19 mouse cellular contexts compared by ENCODE assay signal in genomic region chr2:26574862-26575261, GRCm38 (mm10). TPM values are rescaled to one million over a fixed set of nuclear protein-coding genes. Genes with fewer than 3 reads are reported as not detected.
A peak's percentile ranks its signal among the peaks of the same experiment; 100 is the strongest.
DNase-seq lines count a peak whose midpoint lies in the region; ATAC-seq and TF ChIP-seq lines count a peak whose summit lies in the region.
"Had no signal": no experiment of that assay in that cellular context is flagged by ENCODE, and none has a peak within 500 bp of the region (broad histone marks: within the 10 kb centered on the region; RNA-seq: fewer than 3 reads in every experiment).

No protein-coding gene starts in this region.

- H3K9ac ChIP-seq in heart, embryonic 16.5 days (ENCODE audit: low read length), result no peak overlapping the region
- H3K9ac ChIP-seq in heart, embryonic 12.5 days, result no peak overlapping the region
- H3K9ac ChIP-seq in liver, embryonic 13.5 days, result peak overlapping the region; percentile 67; the same call in 1 of the 2 replicates
- H3K9ac ChIP-seq: embryonic facial prominence, embryonic 12.5 days; limb, embryonic 15.5 days; midbrain, embryonic 12.5 days had no signal

- no peak for TF ChIP-seq CTCF in layer of hippocampus, adult 2 months (conservative IDR thresholded peaks at IDR 0.05)

- 61% methylated on average over 5 of the region's 5 CpGs for WGBS in heart, embryonic 16.5 days
- 46% methylated on average over 5 of the region's 5 CpGs for WGBS in heart, embryonic 12.5 days
- WGBS in liver, embryonic 13.5 days (ENCODE audit: insufficient replicate concordance), result 40% methylated on average over 5 of the region's 5 CpGs

- DNase-seq in layer of hippocampus, adult 2 months (ENCODE audit: low spot score in 2 of 2), result no peak
- no peak for DNase-seq in layer of hippocampus, postnatal 36 days
- DNase-seq in embryo, embryonic 11 days, result peak; percentile 19
- DNase-seq in liver, embryonic 13.5 days, result no peak
- DNase-seq in cerebellum, postnatal 10 days, result no peak
- DNase-seq: cerebellum, adult 2 months; kidney, postnatal 25 days; spleen, adult 18-20 months; thymus, postnatal 4 days had no signal

- H3K27ac ChIP-seq in heart, embryonic 16.5 days (ENCODE audit: low read length), result peak overlapping the region; percentile 84
- H3K27ac ChIP-seq in heart, embryonic 12.5 days (ENCODE audit: poor library complexity, severe bottlenecking), result no peak overlapping the region; the same call in 1 of the 2 replicates
- H3K27ac ChIP-seq in layer of hippocampus, adult 2 months, result peak overlapping the region; percentile 12; the same call in 1 of the 2 replicates
- H3K27ac ChIP-seq in liver, embryonic 13.5 days, result peak overlapping the region; percentile 87
- H3K27ac ChIP-seq: embryonic facial prominence, embryonic 12.5 days; limb, embryonic 15.5 days; midbrain, embryonic 12.5 days had no signal

- no peaks in the 10 kb centered on the region for H3K9me3 ChIP-seq in heart, embryonic 16.5 days (replicated peaks; ENCODE audit: control insufficient read depth, low read length)
- no peaks in the 10 kb centered on the region for H3K9me3 ChIP-seq in heart, embryonic 12.5 days (replicated peaks)
- H3K9me3 ChIP-seq in liver, embryonic 13.5 days (replicated peaks), result no peaks in the 10 kb centered on the region
- H3K9me3 ChIP-seq: embryonic facial prominence, embryonic 12.5 days; limb, embryonic 15.5 days; midbrain, embryonic 12.5 days had no signal

- no peaks in the 10 kb centered on the region for H3K36me3 ChIP-seq in heart, embryonic 16.5 days (ENCODE audit: control insufficient read depth, insufficient read depth)
- H3K36me3 ChIP-seq in heart, embryonic 12.5 days, result no peaks in the 10 kb centered on the region
- no peaks in the 10 kb centered on the region for H3K36me3 ChIP-seq in liver, embryonic 13.5 days
- H3K36me3 ChIP-seq: embryonic facial prominence, embryonic 12.5 days; limb, embryonic 15.5 days; midbrain, embryonic 12.5 days had no signal

- no peak for ATAC-seq in heart, embryonic 16.5 days (replicated peaks; ENCODE audit: extremely low read depth, insufficient read depth, low FRiP score)
- no peak for ATAC-seq in heart, embryonic 12.5 days (ENCODE audit: insufficient number of reproducible peaks, low FRiP score)
- ATAC-seq in liver, embryonic 13.5 days (ENCODE audit: low read depth), result no peak

- no peak overlapping the region for H3K4me2 ChIP-seq in heart, embryonic 16.5 days (ENCODE audit: low read depth, low read length)
- no peak overlapping the region for H3K4me2 ChIP-seq in heart, embryonic 12.5 days
- peak overlapping the region; percentile 64; the same call in 1 of the 2 replicates for H3K4me2 ChIP-seq in liver, embryonic 13.5 days
- H3K4me2 ChIP-seq: embryonic facial prominence, embryonic 12.5 days; limb, embryonic 15.5 days; midbrain, embryonic 12.5 days had no signal

- no peak overlapping the region for H3K4me3 ChIP-seq in heart, embryonic 16.5 days (ENCODE audit: low read length)
- H3K4me3 ChIP-seq in heart, embryonic 12.5 days, result no peak overlapping the region
- H3K4me3 ChIP-seq in layer of hippocampus, adult 2 months, result no peak overlapping the region
- H3K4me3 ChIP-seq in liver, embryonic 13.5 days (replicated peaks), result no peak overlapping the region
- H3K4me3 ChIP-seq: embryonic facial prominence, embryonic 12.5 days; limb, embryonic 15.5 days; midbrain, embryonic 12.5 days had no signal

- peaks cover 42% of the 10 kb centered on the region for H3K4me1 ChIP-seq in heart, embryonic 16.5 days (ENCODE audit: control insufficient read depth, insufficient read depth, low read length)
- H3K4me1 ChIP-seq in heart, embryonic 12.5 days (replicated peaks), result peaks cover 94% of the 10 kb centered on the region
- H3K4me1 ChIP-seq in liver, embryonic 13.5 days (replicated peaks), result peaks cover 95% of the 10 kb centered on the region

- no peaks in the 10 kb centered on the region for H3K27me3 ChIP-seq in heart, embryonic 16.5 days (ENCODE audit: control insufficient read depth, insufficient read depth, low read length)
- H3K27me3 ChIP-seq in heart, embryonic 12.5 days (replicated peaks), result no peaks in the 10 kb centered on the region
- no peaks in the 10 kb centered on the region for H3K27me3 ChIP-seq in liver, embryonic 13.5 days
- H3K27me3 ChIP-seq: embryonic facial prominence, embryonic 12.5 days; limb, embryonic 15.5 days; midbrain, embryonic 12.5 days had no signal

RNA-seq across cellular contexts. Expression of gene Egfl7, which starts 5.0 kb away (rescaled TPM):
- 188 and 216 TPM in 2 replicates for polyA plus RNA-seq in heart, embryonic 16.5 days (2015; fragmentation: Nextera tagmentation; extraction: Ambion mirVana)
- 139 and 146 TPM in 2 replicates for polyA plus RNA-seq in heart, embryonic 12.5 days (2016; fragmentation: Nextera tagmentation; extraction: Ambion mirVana)
- 10 to 100 TPM; 72.2 to 74.3 TPM for total RNA-seq in layer of hippocampus, adult 2 months (2021)
- 10 to 100 TPM; 55.1 to 56.1 TPM for total RNA-seq in layer of hippocampus, postnatal 36 days (2021)
- polyA plus RNA-seq in liver, embryonic 13.5 days (2015; fragmentation: Nextera tagmentation; extraction: Ambion mirVana), result 69.4 and 79.4 TPM in 2 replicates

RNA-seq across cellular contexts. Expression of gene Gm20532, which starts 11.6 kb away (rescaled TPM):
- not detected in 2 replicates for polyA plus RNA-seq in heart, embryonic 16.5 days (2015; fragmentation: Nextera tagmentation; extraction: Ambion mirVana)
- 0.28 TPM in 1 of 2 replicates, not detected in the other for polyA plus RNA-seq in heart, embryonic 12.5 days (2016; fragmentation: Nextera tagmentation; extraction: Ambion mirVana)
- total RNA-seq in layer of hippocampus, adult 2 months (2021), result not detected
- not detected for total RNA-seq in layer of hippocampus, postnatal 36 days (2021)
- not detected in 2 replicates for polyA plus RNA-seq in liver, embryonic 13.5 days (2015; fragmentation: Nextera tagmentation; extraction: Ambion mirVana)
- total RNA-seq: gastrocnemius, adult 18-20 months; heart, postnatal 4 days; left cerebral cortex, adult 8-10 months had no signal
- polyA plus RNA-seq: cerebellum, adult 2 months; embryonic facial prominence, embryonic 12.5 days; forebrain, embryonic 11.5 days; limb, embryonic 15.5 days; midbrain, embryonic 12.5 days; stomach, postnatal 0 days had no signal

RNA-seq across cellular contexts. Expression of gene Agpat2, which starts 29.4 kb away (rescaled TPM):
- 25.9 and 28.5 TPM in 2 replicates for polyA plus RNA-seq in heart, embryonic 16.5 days (2015; fragmentation: Nextera tagmentation; extraction: Ambion mirVana)
- 18.4 and 23.2 TPM in 2 replicates for polyA plus RNA-seq in heart, embryonic 12.5 days (2016; fragmentation: Nextera tagmentation; extraction: Ambion mirVana)
- 1 to 10 TPM; 1.6 to 2.5 TPM for total RNA-seq in layer of hippocampus, adult 2 months (2021)
- total RNA-seq in layer of hippocampus, postnatal 36 days (2021), result 1 to 10 TPM; 1.3 to 2.3 TPM
- polyA plus RNA-seq in liver, embryonic 13.5 days (2015; fragmentation: Nextera tagmentation; extraction: Ambion mirVana), result 30.9 and 32.7 TPM in 2 replicates

RNA-seq across cellular contexts. Expression of gene Fam69b, which starts 53.4 kb away (rescaled TPM):
- polyA plus RNA-seq in heart, embryonic 16.5 days (2015; fragmentation: Nextera tagmentation; extraction: Ambion mirVana), result 12.5 and 15.8 TPM in 2 replicates
- polyA plus RNA-seq in heart, embryonic 12.5 days (2016; fragmentation: Nextera tagmentation; extraction: Ambion mirVana), result 16.4 and 17.3 TPM in 2 replicates
- 10 to 100 TPM; 70.3 to 72.6 TPM for total RNA-seq in layer of hippocampus, adult 2 months (2021)
- 10 to 100 TPM; 73.2 to 77.5 TPM for total RNA-seq in layer of hippocampus, postnatal 36 days (2021)
- polyA plus RNA-seq in liver, embryonic 13.5 days (2015; fragmentation: Nextera tagmentation; extraction: Ambion mirVana), result 2.1 and 2.3 TPM in 2 replicates

RNA-seq across cellular contexts. Expression of gene Notch1, which starts 58.4 kb away (rescaled TPM):
- polyA plus RNA-seq in heart, embryonic 16.5 days (2015; fragmentation: Nextera tagmentation; extraction: Ambion mirVana), result 17.9 and 21.8 TPM in 2 replicates
- polyA plus RNA-seq in heart, embryonic 12.5 days (2016; fragmentation: Nextera tagmentation; extraction: Ambion mirVana), result 20.4 TPM in 2 replicates
- 10 to 100 TPM; 32.7 to 35.7 TPM for total RNA-seq in layer of hippocampus, adult 2 months (2021)
- 10 to 100 TPM; 30.4 to 31.4 TPM for total RNA-seq in layer of hippocampus, postnatal 36 days (2021)
- 1.5 and 1.6 TPM in 2 replicates for polyA plus RNA-seq in liver, embryonic 13.5 days (2015; fragmentation: Nextera tagmentation; extraction: Ambion mirVana)
